Mouse (Mus musculus) adrenal gland, adult 8-10 months (tissue): ENCODE data around the gene Wdpcp. TPM values are rescaled to one million over a fixed set of nuclear protein-coding genes. Genes with fewer than 3 reads are reported as not detected.
"Not testable (repeated sequence)": the region's sequence is repeated elsewhere in the genome, so short reads cannot be mapped to it uniquely, and the experiment has no call there.

Experiments
- DNase-seq: peaks from one replicate; pipeline ENCODE4 v3.0.0; 2022
- total RNA-seq, 4 experiments: library from RNA; stranded (reverse); gene quantifications; 2 replicates each; pipeline ENCODE4 v1.2.4; 2022

Wdpcp gene
- total RNA-seq: 10 to 100 TPM; 13.1 to 19.6 (median 17.7) TPM

GRCm38 (mm10) chr11:21571700-21572381, at the start of gene Wdpcp, which contains the start of gene Mdh1:
TSS of gene Wdpcp (plus strand) at chr11:21572235.
TSS of gene Mdh1 (minus strand) at chr11:21572367.
- peak; percentile 98 for DNase-seq

DNA sequence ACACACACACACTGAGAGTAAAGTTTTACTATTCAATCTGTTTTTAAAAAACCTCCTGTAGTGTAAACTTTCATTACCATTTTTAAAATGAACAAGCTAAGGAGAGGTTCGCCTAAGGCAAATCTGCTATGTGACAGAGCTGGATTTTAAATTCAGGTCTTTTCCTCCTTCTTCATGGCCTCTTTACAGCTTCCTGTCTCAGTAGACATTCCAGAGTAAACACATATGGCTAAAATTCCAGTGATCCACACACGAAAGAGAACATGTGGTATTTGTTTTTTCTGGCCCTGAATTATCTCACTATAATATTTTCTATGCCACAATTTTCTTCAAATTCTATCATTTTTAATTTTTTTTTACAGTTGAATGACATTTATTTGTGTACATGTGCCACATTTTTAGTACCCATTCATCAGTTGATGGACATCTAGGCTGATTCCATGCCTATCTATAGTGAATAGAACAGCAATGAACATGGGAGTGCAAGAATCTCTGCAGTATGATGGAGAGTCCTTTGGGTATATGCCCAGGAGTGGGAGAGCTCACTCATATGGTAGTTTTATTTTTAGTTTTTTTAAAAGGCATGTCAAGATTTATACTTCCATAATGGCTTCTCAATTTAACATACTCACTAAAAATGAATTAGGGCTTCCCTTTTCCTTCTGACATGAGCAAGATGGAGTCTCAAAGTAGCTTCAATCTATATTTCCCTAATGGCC, 43.2 kb upstream of the Wdpcp start:
- no peak for DNase-seq

GRCm38 (mm10) chr11:21530856-21531255, 41.2 kb upstream of the Wdpcp start:
- DNase-seq: not testable (repeated sequence)

DNA sequence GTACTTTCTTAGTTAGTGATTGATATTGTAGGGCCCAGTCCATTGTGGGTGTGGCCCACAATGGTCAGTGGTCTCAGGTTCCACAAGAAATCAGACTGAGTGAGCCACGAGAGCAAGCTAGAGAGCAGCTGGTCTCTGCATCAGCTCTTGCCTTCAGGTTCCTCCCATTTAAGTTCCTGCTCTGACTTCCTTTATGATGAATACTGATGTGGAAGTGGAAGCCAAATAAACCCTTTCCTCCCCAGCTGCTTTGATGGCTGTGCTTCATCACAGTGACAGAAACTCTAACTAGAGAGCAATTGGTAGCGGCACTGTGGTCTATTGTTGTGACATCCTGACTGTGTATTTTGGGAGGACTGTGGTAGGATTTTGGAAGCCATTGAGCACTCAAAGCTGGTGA, 32.0 kb upstream of the Wdpcp start:
- DNase-seq: no peak

DNA sequence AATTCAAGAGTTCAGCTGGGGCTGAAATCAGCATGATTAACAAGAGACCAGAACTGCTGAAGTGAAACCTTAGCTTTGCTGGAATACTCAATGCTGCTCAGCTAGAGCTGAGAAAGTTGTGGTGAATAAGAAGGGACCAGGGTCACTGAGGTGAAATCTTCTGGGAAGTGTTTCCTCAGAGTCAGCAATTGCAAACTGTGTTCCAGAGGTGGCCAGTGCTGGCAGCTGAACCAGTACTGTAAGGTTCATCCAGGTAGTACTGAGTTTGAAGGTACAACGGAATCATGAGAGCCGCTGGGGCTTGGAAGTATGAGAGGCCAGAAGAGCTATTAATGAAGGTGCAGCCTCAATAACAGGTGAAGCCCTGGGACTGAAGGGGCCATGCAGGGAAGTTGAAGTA, 31.4 kb upstream of the Wdpcp start:
- DNase-seq: no peak

DNA sequence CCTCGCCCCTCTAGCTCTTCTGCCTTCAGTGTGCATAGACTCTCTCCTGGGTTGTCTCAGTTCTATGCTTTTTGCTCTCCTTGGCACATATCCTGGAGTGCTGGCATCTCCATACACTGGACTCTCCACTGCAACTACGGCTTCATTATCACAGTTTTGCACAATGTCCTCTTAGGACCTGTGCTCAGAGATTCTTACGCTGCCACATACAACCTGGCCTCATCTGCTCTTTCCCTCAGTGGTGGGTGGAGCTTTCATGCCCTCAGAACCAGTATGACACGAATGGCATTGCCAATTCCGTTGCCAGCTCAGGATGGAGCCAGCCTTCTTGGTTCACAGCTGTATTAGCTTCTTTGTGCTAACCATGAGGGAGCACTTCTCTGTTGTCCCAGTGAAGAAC, 29.3 kb upstream of the Wdpcp start:
- DNase-seq: no peak

DNA sequence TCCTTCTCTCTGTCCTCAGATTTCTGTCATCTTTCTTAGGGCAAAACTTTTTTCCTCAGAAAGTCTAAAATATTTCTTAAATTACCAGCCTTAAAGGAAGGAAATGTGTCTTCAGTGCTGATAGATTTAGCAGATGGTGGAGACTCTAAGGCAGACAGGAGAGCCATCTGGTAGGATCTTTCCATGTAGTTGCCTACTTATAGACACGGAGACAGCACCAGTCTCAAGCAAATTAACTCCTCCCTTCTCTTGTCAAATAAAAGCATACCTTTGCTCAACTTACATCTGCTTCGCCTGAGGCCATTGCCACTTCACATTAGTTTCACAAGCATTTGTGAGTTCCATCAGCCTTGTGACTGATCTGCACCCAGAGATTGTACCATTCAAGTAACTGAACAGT, 27.0 kb upstream of the Wdpcp start:
- no peak for DNase-seq

DNA sequence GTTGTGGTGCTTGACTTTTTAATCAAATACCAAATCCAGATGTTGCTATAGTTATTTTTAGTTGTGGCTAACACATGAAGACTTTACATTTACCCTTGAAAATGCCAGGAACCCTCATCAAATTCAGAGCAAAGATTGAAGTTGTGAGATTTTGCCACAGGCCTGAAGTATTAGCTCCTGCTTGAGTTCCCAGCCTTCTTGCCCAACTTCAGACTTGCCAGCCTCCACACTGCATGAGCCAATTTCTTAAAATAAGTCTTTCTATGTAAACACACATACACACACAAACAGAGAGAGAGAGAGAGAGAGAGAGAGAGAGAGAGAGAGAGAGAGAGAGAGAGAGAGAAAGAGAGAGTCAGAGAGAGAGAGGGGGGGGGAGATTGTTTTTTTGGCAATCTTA, 26.1 kb upstream of the Wdpcp start:
- DNase-seq: no peak

GRCm38 (mm10) chr11:21546671-21547070, 25.4 kb upstream of the Wdpcp start:
- DNase-seq: no peak

- DNase-seq: no peak
Measured at GRCm38 (mm10) chr11:21547518-21547917, 24.5 kb upstream of the Wdpcp start.

- no peak for DNase-seq
Measured at GRCm38 (mm10) chr11:21549052-21549451, 23.0 kb upstream of the Wdpcp start.

- DNase-seq: no peak
Measured at GRCm38 (mm10) chr11:21549754-21550153, 22.3 kb upstream of the Wdpcp start.

DNA sequence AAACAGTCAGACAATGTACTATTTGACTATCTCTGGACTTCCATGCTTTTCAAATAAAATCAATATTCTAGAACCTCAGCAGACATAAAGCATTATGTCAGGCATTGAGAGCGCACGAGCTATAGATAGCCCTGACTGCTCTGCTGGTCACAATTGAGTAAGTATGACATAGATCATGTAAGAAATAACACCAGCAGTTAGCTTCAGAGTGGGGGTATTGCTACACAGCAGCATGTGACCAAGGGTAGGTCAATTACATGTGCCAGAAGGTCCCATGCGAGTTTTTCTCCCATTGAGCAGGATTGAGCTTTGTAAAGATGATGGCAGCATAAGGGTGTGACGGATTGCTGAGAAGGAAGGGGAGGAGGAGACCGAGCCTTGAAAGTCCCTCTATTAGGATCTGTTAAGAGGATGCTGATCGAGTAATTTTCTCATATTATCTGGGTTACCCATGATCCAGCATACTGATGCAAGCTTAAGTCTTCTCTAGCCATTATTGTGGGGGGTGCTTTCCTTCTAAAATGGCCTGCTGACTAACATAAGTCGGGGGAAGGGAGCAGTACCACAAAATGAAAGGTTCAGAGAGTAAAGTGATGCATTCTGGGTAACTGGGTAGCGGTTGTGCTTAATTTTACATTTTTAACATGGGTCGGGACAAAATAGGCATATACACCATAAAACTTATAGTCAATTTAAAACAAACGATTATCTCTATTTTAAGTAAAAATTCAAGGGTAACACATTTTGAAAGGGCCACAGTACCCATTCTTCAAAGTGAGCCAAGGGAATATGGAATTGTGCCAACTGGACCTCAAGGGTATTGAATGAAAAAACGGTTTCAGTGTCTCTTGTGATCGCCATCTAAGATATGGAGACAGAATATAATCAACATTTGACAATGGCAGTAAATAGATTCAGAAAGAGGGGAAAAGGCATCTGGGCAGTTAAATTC, 21.5 kb upstream of the Wdpcp start:
- DNase-seq: no peak

GRCm38 (mm10) chr11:21552049-21552448, 20.0 kb upstream of the Wdpcp start:
- DNase-seq: no peak

GRCm38 (mm10) chr11:21559727-21560126, 12.3 kb upstream of the Wdpcp start:
- DNase-seq: no peak

- DNase-seq: no peak
Measured at GRCm38 (mm10) chr11:21561347-21561746, 10.7 kb upstream of the Wdpcp start.

GRCm38 (mm10) chr11:21563617-21564325, 8.3 kb upstream of the Wdpcp start:
- DNase-seq: no peak

DNA sequence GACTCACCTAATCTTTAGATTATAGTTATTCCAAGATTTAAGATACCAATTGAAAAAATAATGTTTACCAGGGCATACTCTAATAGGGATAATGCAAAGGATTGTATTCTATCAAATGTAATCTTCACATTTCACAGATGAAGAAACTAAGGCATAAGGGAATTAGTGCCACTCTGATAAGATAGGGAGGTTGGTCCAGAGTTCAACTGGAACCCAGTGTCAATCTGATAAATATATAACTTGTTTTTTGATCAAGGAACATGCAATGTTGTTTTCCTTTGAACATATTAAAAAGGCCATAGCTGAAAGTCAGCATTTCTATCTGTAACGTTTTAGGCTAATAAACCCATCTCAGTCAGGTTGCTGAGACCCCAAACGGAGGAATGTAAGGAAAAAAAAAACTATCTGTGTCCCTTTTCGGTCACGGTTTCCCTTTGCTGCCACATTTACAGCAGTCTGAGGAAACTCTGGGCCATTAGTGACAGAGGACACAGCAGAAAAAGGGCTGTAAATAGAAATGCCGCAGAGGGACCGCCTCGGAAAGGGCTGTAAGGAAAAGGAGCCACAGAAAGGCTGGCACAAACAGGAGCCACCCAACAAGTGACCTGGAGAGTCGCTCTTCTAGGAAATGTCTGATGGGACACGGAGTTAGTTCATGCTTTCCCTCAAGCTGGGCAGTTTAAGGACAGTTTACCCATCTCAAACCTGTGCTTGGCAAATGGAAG, 7.2 kb upstream of the Wdpcp start:
- DNase-seq: no peak

GRCm38 (mm10) chr11:21566934-21567333, 5.1 kb upstream of the Wdpcp start:
- no peak for DNase-seq

GRCm38 (mm10) chr11:21567733-21568132, 4.3 kb upstream of the Wdpcp start:
- DNase-seq: no peak

DNA sequence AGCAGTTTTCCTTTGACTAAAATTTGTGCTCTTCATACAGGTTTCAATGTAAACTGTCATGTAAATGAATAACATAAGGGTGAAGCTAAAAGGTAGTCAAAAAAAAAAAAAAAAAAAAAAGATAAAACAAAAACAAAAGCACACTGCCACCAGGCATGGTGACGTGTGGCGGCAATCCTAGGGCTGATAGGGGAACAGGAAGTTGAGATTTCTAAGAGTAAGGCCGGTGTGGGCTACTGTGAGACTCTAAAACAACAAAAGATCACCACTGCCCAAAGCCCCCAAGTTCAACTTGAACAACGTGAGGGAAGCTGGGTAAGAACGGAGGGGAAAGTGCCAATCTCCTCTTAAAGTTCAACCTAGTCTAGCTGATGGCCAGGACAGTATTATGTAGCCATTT, 3.0 kb upstream of the Wdpcp start:
- no peak for DNase-seq
